Mouse (Mus musculus) frontal cortex, postnatal 14 days (tissue): ENCODE results near the gene Elovl3.
"Not testable (repeated sequence)": the region's sequence is repeated elsewhere in the genome, so short reads cannot be mapped to it uniquely, and the experiment has no call there.

Experiments used
- DNase-seq, 2 experiments: peaks; one replicate each; pipeline ENCODE4 v3.0.0; 2022; ENCODE audit warnings: low spot score in 2 of 2

The Elovl3 gene

GRCm38 (mm10) chr19:46131694-46132525 lies at the start of gene Elovl3:
Gene Elovl3, plus strand, starts transcription at chr19:46131897.
- DNase-seq = no peak

GRCm38 (mm10) chr19:46085185-46085584 lies 46.5 kb upstream of the Elovl3 start:
- no peak for DNase-seq

DNA sequence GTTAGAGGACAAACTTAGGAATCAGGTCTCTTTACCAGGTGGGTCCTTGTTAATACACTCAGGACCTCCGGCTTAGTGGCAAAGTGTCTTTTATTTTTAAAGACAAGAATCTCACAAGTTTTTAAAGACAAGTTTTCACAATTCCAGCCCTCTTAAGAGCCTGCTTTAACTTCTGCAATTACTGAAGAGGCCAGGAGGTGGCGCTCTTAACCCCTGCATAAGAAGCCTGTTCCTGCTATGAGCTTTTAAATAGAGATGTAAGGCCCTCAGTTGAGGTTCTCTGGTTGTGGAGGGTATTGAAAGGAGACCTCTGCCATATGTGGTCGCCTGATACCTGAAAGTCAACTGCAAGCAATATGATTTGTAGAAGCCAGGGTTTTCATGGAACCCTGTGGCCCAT lies 45.4 kb upstream of the Elovl3 start:
- DNase-seq = peak in 1 of 2 experiments; percentile 51

- DNase-seq = no peak
Observed at GRCm38 (mm10) chr19:46087871-46088270, 43.8 kb upstream of the Elovl3 start.

DNA sequence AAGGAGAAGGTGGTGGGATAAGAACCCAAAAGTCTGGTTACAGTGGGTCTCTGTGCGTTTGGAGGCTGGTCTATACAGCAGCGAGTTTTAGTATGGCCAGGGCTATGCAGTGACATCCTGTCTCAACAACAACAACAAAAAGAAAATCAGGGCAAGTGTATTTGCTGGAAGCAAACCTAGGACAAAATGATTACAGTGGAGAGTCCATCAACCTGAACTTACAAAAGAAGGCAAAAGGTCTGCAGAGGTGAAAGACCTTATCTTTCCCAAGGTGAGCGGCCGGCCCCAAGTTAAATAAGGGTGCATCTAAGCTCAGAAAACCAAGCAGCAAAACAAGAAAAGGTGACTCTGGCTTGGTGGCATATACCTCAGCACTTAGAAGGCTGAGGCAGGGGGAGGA lies 40.1 kb upstream of the Elovl3 start:
- no peak for DNase-seq

GRCm38 (mm10) chr19:46094144-46094543 lies 37.6 kb upstream of the Elovl3 start:
- no peak for DNase-seq

DNA sequence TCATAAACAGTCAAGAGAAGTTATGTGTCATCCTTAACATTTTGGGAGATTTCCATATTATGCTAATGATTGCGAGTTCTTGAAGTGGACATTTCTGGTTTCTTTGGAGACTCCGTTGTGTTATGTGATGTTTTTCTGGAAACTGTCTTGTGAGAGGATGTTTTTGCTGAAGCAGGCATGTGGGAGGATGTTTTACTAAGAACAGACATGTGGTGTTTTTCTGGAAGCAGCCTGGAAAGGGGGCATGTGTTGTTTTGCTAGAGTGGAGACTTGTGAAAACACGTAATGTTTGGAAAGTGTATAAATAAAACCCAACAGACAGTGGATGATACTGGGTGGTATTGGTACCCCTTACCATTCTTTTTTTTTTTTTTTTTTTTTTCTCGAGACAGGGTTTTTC lies 36.4 kb upstream of the Elovl3 start:
- DNase-seq = no peak

- DNase-seq = no peak
Observed at GRCm38 (mm10) chr19:46096396-46096795, 35.3 kb upstream of the Elovl3 start.

DNA sequence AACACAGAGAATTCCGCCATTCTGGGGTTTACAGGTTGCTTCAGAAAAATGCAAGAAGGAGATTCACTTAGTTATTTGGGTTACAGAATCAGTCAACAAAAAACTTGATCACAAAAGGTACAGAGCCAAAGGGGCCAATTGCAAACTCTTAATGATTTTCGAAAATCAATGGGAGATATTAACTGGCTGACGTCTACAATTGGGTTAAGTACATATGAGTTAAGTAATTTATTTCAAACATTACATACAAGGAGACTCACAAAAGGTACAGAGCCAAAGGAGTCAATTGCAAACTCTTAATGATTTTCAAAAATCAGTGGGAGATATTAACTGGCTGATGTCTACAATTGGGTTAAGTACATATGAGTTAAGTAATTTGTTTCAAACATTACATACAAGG lies 32.1 kb upstream of the Elovl3 start:
- DNase-seq = no peak

DNA sequence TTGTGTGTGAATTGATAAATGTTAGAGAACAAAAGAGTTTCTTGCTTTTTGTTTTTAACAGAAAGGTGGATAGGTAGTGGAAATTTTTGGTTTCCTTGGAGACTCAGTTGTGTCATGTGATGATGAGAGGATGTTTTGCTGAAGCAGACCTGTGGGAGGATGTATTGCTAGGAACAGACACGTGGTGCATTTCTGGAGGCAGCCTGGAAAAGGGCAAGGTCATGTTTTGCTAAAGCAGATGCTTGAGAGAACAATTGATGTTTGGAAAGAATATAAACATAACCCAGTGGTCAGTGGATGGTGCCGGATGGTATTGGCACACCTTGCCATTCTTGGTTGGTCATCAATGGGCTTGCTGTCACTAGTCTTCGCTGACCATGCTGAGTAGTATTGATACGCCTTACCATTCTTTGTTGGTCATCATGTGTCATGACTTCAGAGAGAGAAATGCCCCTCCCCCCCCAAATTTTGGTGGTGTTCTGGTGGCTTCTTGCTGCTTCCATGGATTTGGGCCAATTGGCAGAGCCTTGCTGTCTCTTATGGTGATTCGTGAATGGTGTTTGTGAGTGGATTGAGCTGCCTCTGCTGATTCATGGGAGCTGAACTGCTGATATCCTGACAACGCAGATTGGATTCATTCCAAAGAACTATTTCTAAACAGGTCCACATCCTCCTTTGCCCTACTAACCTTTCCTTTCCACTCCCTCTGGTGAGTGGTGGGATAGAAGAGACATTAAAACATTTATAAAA lies 28.1 kb upstream of the Elovl3 start:
- no peak for DNase-seq

DNA sequence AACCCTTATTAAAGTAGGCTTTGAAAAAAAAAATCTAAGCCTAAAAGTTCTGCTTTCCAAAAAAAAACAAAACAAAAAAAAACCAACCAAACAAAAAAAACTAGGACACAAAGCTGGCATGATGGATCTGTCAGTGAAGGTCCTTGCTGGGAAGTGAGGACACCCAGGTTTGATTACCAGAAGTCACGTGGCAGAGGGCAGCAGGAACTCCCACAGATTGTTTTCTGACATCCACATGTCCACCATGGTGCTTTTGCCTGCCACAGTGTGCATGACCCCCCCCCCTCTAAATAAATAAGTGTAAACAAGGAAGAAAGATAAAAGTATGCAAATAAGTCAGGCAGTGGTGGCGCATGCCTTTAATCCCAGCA lies 27.5 kb upstream of the Elovl3 start:
- no peak for DNase-seq

DNA sequence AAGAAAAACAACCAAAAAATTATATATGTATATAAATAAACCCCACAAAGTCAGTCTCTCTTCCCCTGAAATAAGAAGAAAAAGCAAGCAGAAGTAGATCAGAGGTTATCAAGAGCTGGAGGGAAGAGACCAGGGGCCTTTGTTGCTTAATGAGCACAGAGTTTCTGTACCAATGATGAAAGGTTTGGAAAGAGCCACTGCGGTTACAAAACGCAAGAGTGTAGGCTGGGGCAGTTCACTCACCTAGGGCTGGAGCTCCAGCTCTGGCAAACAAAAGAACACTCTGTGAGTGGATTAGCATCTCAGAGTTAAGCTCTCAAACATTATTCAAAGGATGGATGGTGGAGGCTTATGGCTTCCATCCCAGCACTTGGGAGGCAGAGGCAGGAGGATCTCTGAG lies 21.5 kb upstream of the Elovl3 start:
- no peak for DNase-seq

- no peak for DNase-seq
Observed at GRCm38 (mm10) chr19:46110781-46111180, 20.9 kb upstream of the Elovl3 start.

- no peak for DNase-seq
Observed at GRCm38 (mm10) chr19:46114617-46115016, 17.1 kb upstream of the Elovl3 start.

- DNase-seq = no peak
Observed at GRCm38 (mm10) chr19:46119458-46119857, 12.2 kb upstream of the Elovl3 start.

DNA sequence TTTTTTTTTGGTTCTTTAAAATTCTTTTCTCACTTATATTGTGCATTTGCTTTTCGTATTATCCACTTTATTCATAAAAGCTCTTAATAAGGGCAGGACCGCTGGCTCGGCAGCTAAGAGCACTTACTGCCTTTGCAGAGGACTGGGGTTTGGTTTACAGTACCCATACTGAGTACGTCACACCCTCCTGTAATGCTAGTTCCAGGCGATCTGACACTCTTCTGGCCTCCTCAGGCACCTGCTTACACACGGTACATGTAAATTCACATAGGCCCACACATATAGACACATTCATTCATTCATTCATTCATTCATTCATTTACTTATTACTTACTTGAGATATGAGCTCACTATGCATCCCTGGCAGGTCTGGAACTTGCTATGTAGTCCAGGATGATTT lies 10.8 kb upstream of the Elovl3 start:
- no peak for DNase-seq

GRCm38 (mm10) chr19:46123876-46124275 lies 7.8 kb upstream of the Elovl3 start:
- DNase-seq = no peak

GRCm38 (mm10) chr19:46124651-46125050 lies 7.0 kb upstream of the Elovl3 start:
- no peak for DNase-seq

- no peak for DNase-seq
Observed at GRCm38 (mm10) chr19:46126301-46126700, 5.4 kb upstream of the Elovl3 start.

DNA sequence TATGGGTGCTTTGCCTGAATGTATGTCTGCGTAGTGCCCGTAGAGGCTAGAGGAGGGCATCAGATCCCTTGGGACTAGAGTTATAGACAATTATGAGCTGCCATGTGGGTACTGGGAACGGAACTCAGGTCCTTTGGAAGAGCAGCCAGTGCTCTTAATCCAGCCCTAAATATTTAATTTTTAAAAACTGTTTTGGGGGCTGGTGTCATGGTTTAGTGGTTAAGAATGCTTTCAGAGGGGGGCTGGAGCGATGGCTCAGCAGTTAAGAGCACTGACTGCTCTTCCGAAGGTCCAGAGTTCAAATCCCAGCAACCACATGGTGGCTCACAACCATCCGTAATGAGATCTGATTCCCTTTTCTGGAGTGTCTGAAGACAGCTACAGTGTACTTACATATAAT lies 2.0 kb upstream of the Elovl3 start:
- DNase-seq = not testable (repeated sequence)

- no peak for DNase-seq
Observed at GRCm38 (mm10) chr19:46131283-46131682, 414 bp upstream of the Elovl3 start.

GRCm38 (mm10) chr19:46132577-46132976 lies 880 bp downstream of the Elovl3 start:
- DNase-seq = no peak

GRCm38 (mm10) chr19:46135297-46135696 lies 3.6 kb downstream of the Elovl3 start:
- peak; percentile 77 to 92 for DNase-seq
